Mouse (Mus musculus) MEL (cell line): ENCODE results near the gene Iqsec1.

Source experiments
- CTCF ChIP-seq, 3 experiments: IDR thresholded peaks in 2 of 3; conservative IDR thresholded peaks in 1 of 3; 2 replicates each; pipeline ENCODE4 v1.5.1; 2011 to 2012; ENCODE audit warnings: low read length in 3 of 3, low read depth in 2 of 3, mild to moderate bottlenecking in 2 of 3, improper control_type of control experiment in 1 of 3, inconsistent platforms in 1 of 3, mixed read lengths in 1 of 3, moderate library complexity in 1 of 3; ENCODE audit not compliant: control insufficient read depth in 1 of 3, insufficient read depth in 1 of 3, poor library complexity in 1 of 3, severe bottlenecking in 1 of 3
- E2F4 ChIP-seq: IDR thresholded peaks from 2 replicates; pipeline ENCODE4 v1.6.1; 2011; ENCODE audit warnings: low read depth, low read length, improper control_type of control experiment, borderline replicate concordance
- MAFK ChIP-seq: IDR thresholded peaks from 2 replicates; pipeline ENCODE4 v1.6.1; 2011; ENCODE audit warnings: low read depth, mild to moderate bottlenecking, low read length, improper control_type of control experiment, borderline replicate concordance
- NELFE ChIP-seq: IDR thresholded peaks from 2 replicates; pipeline ENCODE4 v1.6.1; 2011; ENCODE audit warnings: low read depth, low read length, improper control_type of control experiment
- POLR2A ChIP-seq, 2 experiments: IDR thresholded peaks; 2 replicates each; pipeline ENCODE4 v1.6.1; 2011 to 2012; ENCODE audit warnings: low read length in 2 of 2, mild to moderate bottlenecking in 2 of 2, control low read depth in 1 of 2, improper control_type of control experiment in 1 of 2, low read depth in 1 of 2, moderate library complexity in 1 of 2; ENCODE audit not compliant: control insufficient read depth in 1 of 2, insufficient read depth in 1 of 2, poor library complexity in 1 of 2
- POLR2AphosphoS2 ChIP-seq: IDR thresholded peaks from 2 replicates; pipeline ENCODE4 v1.6.1; 2011; ENCODE audit warnings: low read length, improper control_type of control experiment
- TAL1 ChIP-seq: IDR thresholded peaks from 2 replicates; pipeline ENCODE4 v1.6.1; 2012; ENCODE audit warnings: mild to moderate bottlenecking, inconsistent platforms, low read length, moderate library complexity, mixed read lengths
- ZKSCAN1 ChIP-seq: IDR thresholded peaks from 2 replicates; pipeline ENCODE4 v1.6.1; 2012; ENCODE audit warnings: low read depth, mild to moderate bottlenecking, inconsistent platforms, low read length, improper control_type of control experiment, moderate library complexity
- ZNF384 ChIP-seq: IDR thresholded peaks from 2 replicates; pipeline ENCODE4 v1.6.1; 2012; ENCODE audit warnings: low read depth, mild to moderate bottlenecking, inconsistent platforms, low read length, improper control_type of control experiment

GRCm38 (mm10) chr6:90924379-90924778 is 64.1 kb downstream of the Iqsec1 start:
- TF ChIP-seq CTCF (IDR thresholded peaks at IDR 0.05 in 2 of 3, conservative IDR thresholded peaks at IDR 0.05 in 1 of 3; ENCODE audit: control insufficient read depth in 1 of 3, insufficient read depth in 1 of 3, low read depth in 2 of 3, low read length in 3 of 3, poor library complexity in 1 of 3, severe bottlenecking in 1 of 3) (no peak), NELFE (no peak), ZKSCAN1 (no peak), POLR2A (IDR thresholded peaks at IDR 0.05; ENCODE audit: control insufficient read depth in 1 of 2, insufficient read depth in 1 of 2, low read depth in 1 of 2, low read length in 2 of 2, poor library complexity in 1 of 2) (no peak), MAFK (no peak), TAL1 (no peak), ZNF384 (no peak), POLR2AphosphoS2 (no peak), E2F4 (no peak)
